9 mouse cellular contexts compared by ENCODE assay signal in the genomic region with DNA sequence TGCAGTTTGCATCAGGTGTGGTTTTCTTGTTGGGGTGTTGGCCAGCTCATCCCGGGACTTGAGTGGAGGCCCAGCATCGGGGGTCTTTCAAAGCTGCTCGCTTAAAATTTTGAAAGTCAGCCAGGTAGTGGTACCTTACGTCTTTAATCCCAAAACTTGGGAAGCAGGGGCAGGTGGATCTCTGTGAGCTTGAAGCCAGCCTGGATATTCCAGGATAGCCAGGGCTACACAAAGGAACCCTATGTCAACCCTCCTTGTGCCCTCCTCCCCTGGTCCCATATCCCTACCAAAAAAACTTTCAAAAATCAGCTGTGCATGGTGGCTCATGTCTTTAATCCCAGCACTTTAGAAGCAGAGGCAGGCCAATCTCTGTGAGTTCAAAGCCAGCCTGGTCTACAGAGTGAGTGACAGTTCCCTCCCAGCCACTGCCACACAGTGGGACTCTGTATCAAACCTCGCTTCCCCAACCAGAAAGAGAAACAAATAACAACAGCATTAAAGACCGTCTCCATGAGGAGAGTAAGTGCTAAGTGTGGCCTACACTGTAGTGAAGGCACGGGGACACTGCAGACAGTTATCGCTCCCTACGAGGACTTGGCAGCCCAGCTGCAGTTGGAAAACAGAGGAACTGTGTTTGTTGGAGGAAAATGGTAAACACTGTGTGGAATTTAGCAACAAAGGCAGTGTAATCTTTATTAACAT. TPM values are rescaled to one million over a fixed set of nuclear protein-coding genes. Genes with fewer than 3 reads are reported as not detected.
DNase-seq lines count a peak whose midpoint lies in the region; ATAC-seq and TF ChIP-seq lines count a peak whose summit lies in the region.
"Had no signal": no experiment of that assay in that cellular context is flagged by ENCODE, and none has a peak within 500 bp of the region (broad histone marks: within the 10 kb centered on the region; RNA-seq: fewer than 3 reads in every experiment).

No protein-coding gene starts in this region.

- no peak overlapping the region for H3K9ac ChIP-seq in hindbrain, embryonic 15.5 days
- H3K9ac ChIP-seq in midbrain, postnatal 0 days (replicated peaks; ENCODE audit: low read length, poor library complexity, severe bottlenecking), result no peak overlapping the region

- no peak for TF ChIP-seq CTCF in cerebellum, adult 2 months (IDR thresholded peaks at IDR 0.05; ENCODE audit: borderline replicate concordance, insufficient read depth, low read depth, low read length)
- no peak for TF ChIP-seq CTCF in layer of hippocampus, adult 2 months (conservative IDR thresholded peaks at IDR 0.05)
- no peak for TF ChIP-seq CTCF in midbrain, postnatal 0 days (IDR thresholded peaks at IDR 0.05)

- no peak for DNase-seq in cerebellum, adult 2 months
- no peak for DNase-seq in cerebellum, adult 18-20 months
- DNase-seq in layer of hippocampus, adult 2 months (ENCODE audit: low spot score in 2 of 2), result no peak
- no peak for DNase-seq in layer of hippocampus, adult 18-20 months (ENCODE audit: low spot score in 2 of 2)
- DNase-seq in midbrain, postnatal 0 days (ENCODE audit: low spot score), result no peak
- DNase-seq in gastrocnemius, adult 18-20 months (ENCODE audit: low spot score), result no peak
- DNase-seq: thymus, postnatal 36 days had no signal

- peak; percentile 30; the same call in 1 of the 2 replicates for ATAC-seq in hindbrain, embryonic 15.5 days (ENCODE audit: low FRiP score, low read depth)
- ATAC-seq in midbrain, postnatal 0 days (ENCODE audit: low FRiP score), result peak; percentile 38; the same call in 1 of the 2 replicates
- ATAC-seq in erythroid progenitor cell, adult 5-6 weeks (replicated peaks; ENCODE audit: low FRiP score, poor library complexity, severe bottlenecking), result no peak

- H3K4me3 ChIP-seq in cerebellum, adult 2 months (replicated peaks; ENCODE audit: insufficient read depth, low read depth, low read length), result no peak overlapping the region
- peak overlapping the region; percentile 30; the same call in 1 of the 2 replicates for H3K4me3 ChIP-seq in layer of hippocampus, adult 2 months
- no peak overlapping the region for H3K4me3 ChIP-seq in hindbrain, embryonic 15.5 days
- no peak overlapping the region for H3K4me3 ChIP-seq in midbrain, postnatal 0 days (ENCODE audit: low read depth, low read length)

- no peak for TF ChIP-seq POLR2A in cerebellum, adult 2 months (IDR thresholded peaks at IDR 0.05; ENCODE audit: borderline replicate concordance, insufficient read depth, low read length)

- 0 out of 2 replicates have a peak overlapping the region, but pooled peaks have one; percentile 13 for H3K27ac ChIP-seq in cerebellum, adult 2 months (ENCODE audit: insufficient read depth, low read length)
- peak overlapping the region; percentile 53 for H3K27ac ChIP-seq in layer of hippocampus, adult 2 months
- H3K27ac ChIP-seq in hindbrain, embryonic 15.5 days (replicated peaks), result peak overlapping the region; percentile 48
- no peak overlapping the region for H3K27ac ChIP-seq in midbrain, postnatal 0 days (ENCODE audit: low read depth, low read length)

- H3K27me3 ChIP-seq in cerebellum, adult 2 months (ENCODE audit: control insufficient read depth, insufficient read depth, low read length), result no peaks in the 10 kb centered on the region
- no peaks in the 10 kb centered on the region for H3K27me3 ChIP-seq in hindbrain, embryonic 15.5 days
- H3K27me3 ChIP-seq in midbrain, postnatal 0 days (ENCODE audit: insufficient read depth, low read length), result no peaks in the 10 kb centered on the region

- WGBS in cerebellum, adult 2 months, result 75% methylated on average over 9 of the region's 9 CpGs
- WGBS in hindbrain, embryonic 15.5 days, result 80% methylated on average over 9 of the region's 9 CpGs
- WGBS in midbrain, postnatal 0 days, result 82% methylated on average over 9 of the region's 9 CpGs

- H3K9me3 ChIP-seq in hindbrain, embryonic 15.5 days, result no peaks in the 10 kb centered on the region
- H3K9me3 ChIP-seq in midbrain, postnatal 0 days (ENCODE audit: low read length), result no peaks in the 10 kb centered on the region

- peaks cover 9% of the 10 kb centered on the region for H3K36me3 ChIP-seq in hindbrain, embryonic 15.5 days
- H3K36me3 ChIP-seq in midbrain, postnatal 0 days (ENCODE audit: insufficient read depth, low read length), result peaks cover 3% of the 10 kb centered on the region; the same call in 1 of the 2 replicates

- H3K4me1 ChIP-seq in cerebellum, adult 2 months (ENCODE audit: control insufficient read depth, insufficient read depth, low read length), result no peaks in the 10 kb centered on the region; the same call in 1 of the 2 replicates
- no peaks in the 10 kb centered on the region; the same call in 1 of the 2 replicates for H3K4me1 ChIP-seq in hindbrain, embryonic 15.5 days (replicated peaks)
- no peaks in the 10 kb centered on the region for H3K4me1 ChIP-seq in midbrain, postnatal 0 days (ENCODE audit: insufficient read depth, low read length)

- H3K4me2 ChIP-seq in hindbrain, embryonic 15.5 days, result no peak overlapping the region
- H3K4me2 ChIP-seq in midbrain, postnatal 0 days (ENCODE audit: low read depth, low read length, poor library complexity, severe bottlenecking), result no peak overlapping the region

RNA-seq across cellular contexts. Expression of gene Tango6, which starts 21.5 kb away (rescaled TPM):
- polyA plus RNA-seq in cerebellum, adult 2 months (2012; rRNA removed), result 5.3 and 5.5 TPM in 2 replicates
- 1 to 10 TPM; 6.7 to 6.9 TPM for total RNA-seq in layer of hippocampus, adult 2 months (2021)
- total RNA-seq in layer of hippocampus, adult 18-20 months (2021), result 1 to 10 TPM; 6.6 to 6.7 TPM
- 6.3 and 6.5 TPM in 2 replicates for polyA plus RNA-seq in hindbrain, embryonic 15.5 days (2015; fragmentation: Nextera tagmentation; extraction: Ambion mirVana)
- 6.1 and 7.3 TPM in 2 replicates for total RNA-seq in midbrain, postnatal 0 days (2014; rRNA removed)
- polyA plus RNA-seq in midbrain, postnatal 0 days (2015; fragmentation: Nextera tagmentation; extraction: Ambion mirVana), result 3.0 and 3.1 TPM in 2 replicates
- total RNA-seq in erythroid progenitor cell, adult 5-6 weeks (2015; ENCODE audit: low replicate concordance), result 2.1 TPM in 1 of 2 replicates, not detected in the other
- total RNA-seq in erythroid progenitor cell, adult 5-6 weeks (2017; ENCODE audit: low replicate concordance), result 0.15 and 0.77 TPM in 2 replicates
- 10 to 100 TPM; 10.5 to 10.8 TPM for total RNA-seq in gastrocnemius, adult 18-20 months (2021)
